Mouse (Mus musculus) neutrophil, adult 83 days (primary cell): ENCODE measurements around the gene Slc7a6. TPM values are rescaled to one million over a fixed set of nuclear protein-coding genes. Genes with fewer than 3 reads are reported as not detected.

Source experiments
- total RNA-seq, 2 experiments: library from RNA; stranded (reverse); gene quantifications; one replicate each; pipeline ENCODE4 v1.2.4; 2023

The Slc7a6 gene
- 1 to 10 TPM; 6.5 to 8.0 TPM for total RNA-seq

GRCm38 (mm10) chr8:106168356-106169016 lies at the start of gene Slc7a6:
Gene Slc7a6, plus strand, starts transcription at chr8:106168857.

GRCm38 (mm10) chr8:106136156-106137130 lies 32.2 kb upstream of the Slc7a6 start, which contains the start of gene Esrp2:
Gene Esrp2, minus strand, starts transcription at chr8:106136974.

DNA sequence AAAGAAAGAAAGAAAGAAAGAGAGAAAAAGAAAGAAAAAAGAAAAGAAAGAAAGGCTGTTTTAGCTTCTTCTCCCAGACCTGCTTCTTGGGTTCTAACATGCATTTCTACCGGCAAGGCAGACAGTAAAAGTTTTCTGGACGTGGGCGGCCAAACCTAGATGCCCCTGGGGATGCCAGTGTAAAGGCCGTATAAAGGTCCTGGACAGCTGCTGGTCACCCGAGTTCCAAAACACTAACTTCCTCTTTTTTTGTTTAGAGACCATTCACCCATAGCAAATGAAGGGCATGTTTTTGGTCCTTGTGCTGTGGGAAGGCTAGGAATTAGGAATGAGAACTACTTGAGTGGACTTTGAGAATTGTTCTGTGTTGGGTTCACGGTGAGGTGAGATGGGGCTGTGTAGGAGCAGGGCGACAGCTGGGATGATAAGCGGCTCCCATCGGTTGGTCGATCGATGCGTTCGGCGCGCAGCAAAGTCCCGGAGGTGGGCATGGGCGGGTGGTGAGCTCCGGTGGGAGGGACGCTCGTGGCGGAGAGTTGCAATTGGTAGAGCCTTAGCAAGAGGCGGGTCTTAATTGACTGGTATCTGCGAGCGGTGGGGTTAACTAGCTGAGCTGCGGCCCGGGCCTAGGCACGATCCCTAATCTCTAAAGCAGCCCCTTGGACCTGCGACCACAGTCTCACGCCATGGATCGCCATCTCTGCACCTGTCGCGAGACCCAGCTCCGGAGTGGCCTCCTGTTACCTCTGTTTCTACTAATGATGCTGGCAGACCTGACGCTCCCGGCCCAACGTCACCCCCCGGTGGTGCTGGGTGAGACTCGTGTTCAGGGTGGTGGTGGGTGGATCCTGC lies 18.6 kb upstream of the Slc7a6 start, which contains the start of gene Pla2g15:
Gene Pla2g15 (plus strand): TSS at position 599 of the 852 bp plus-strand sequence.

GRCm38 (mm10) chr8:106210821-106211345 lies 42.2 kb downstream of the Slc7a6 start, which contains the start of the genes Slc7a6os and Prmt7:
Gene Slc7a6os, minus strand, starts transcription at chr8:106210935.
Gene Prmt7, plus strand, starts transcription at chr8:106210936.

Other genes with a start within 250 kb of the Slc7a6 start
- gene Ctrl, start 235.0 kb upstream of the Slc7a6 start, total RNA-seq = under 1 TPM; 0.42 to 0.68 TPM
- 10 to 100 TPM; 62.2 to 79.9 TPM for gene Psmb10, start 230.4 kb upstream of the Slc7a6 start, total RNA-seq
- gene Lcat, start 225.5 kb upstream of the Slc7a6 start, total RNA-seq = under 1 TPM; 0.51 to 0.59 TPM
- 1 to 10 TPM; 9.6 to 9.8 TPM for gene Slc12a4, start 202.8 kb upstream of the Slc7a6 start, total RNA-seq
- gene Dpep3, start 189.4 kb upstream of the Slc7a6 start, total RNA-seq = not detected
- gene Dus2, start 177.5 kb upstream of the Slc7a6 start, total RNA-seq = 1 to 10 TPM; 7.5 to 9.8 TPM
- not detected for gene Dpep2nb, start 162.9 kb upstream of the Slc7a6 start, total RNA-seq
- gene Ddx28, start 157.0 kb upstream of the Slc7a6 start, total RNA-seq = 1 to 10 TPM; 5.3 to 7.1 TPM
- gene Nfatc3, start 110.0 kb upstream of the Slc7a6 start, total RNA-seq = 10 to 100 TPM; 46.6 to 49.5 TPM
- gene Esrp2, start 31.9 kb upstream of the Slc7a6 start, total RNA-seq = not detected
- 10 to 100 TPM; 18.4 to 18.7 TPM for gene Pla2g15, start 18.5 kb upstream of the Slc7a6 start, total RNA-seq
- gene Slc7a6os, start 42.1 kb downstream of the Slc7a6 start, total RNA-seq = 10 to 100 TPM; 20.4 to 21.9 TPM
- 1 to 10 TPM; 6.9 to 8.0 TPM for gene Prmt7, start 42.1 kb downstream of the Slc7a6 start, total RNA-seq
- gene Smpd3, start 169.1 kb downstream of the Slc7a6 start, total RNA-seq = 1 to 10 TPM in 1 of 2 experiments, under 1 TPM in 1; 0.97 to 1.2 TPM
- 1 to 10 TPM; 3.9 to 4.4 TPM for gene Zfp90, start 246.5 kb downstream of the Slc7a6 start, total RNA-seq